Mouse (Mus musculus): Measurements from ENCODE around the gene Lrrc8c. TPM values are rescaled to one million over a fixed set of nuclear protein-coding genes. Genes with fewer than 3 reads are reported as not detected.
A peak's percentile ranks its signal among the peaks of the same experiment; 100 is the strongest.

The Lrrc8c gene
- polyA plus RNA-seq, 1 experiment from 2014 or later: 15.5 TPM

GRCm38 (mm10) chr5:105598866-105599265 lies 79.7 kb downstream of the Lrrc8c start:
- Histone ChIP-seq H3K27me3 (no peaks in the 10 kb centered on the region), H3K9ac (no peak overlapping the region), H3K4me1 (replicated peaks) (peaks cover 13% of the 10 kb centered on the region; the same call in 1 of the 2 replicates), H3K4me2 (no peak overlapping the region), H3K27ac (replicated peaks) (0 out of 2 replicates have a peak overlapping the region, but pooled peaks have one; percentile 29), H3K36me3 (replicated peaks) (0 out of 2 replicates have a peak, but pooled peaks cover 3% of the 10 kb centered on the region), H3K9me3 (replicated peaks) (no peaks in the 10 kb centered on the region), H3K4me3 (replicated peaks) (no peak overlapping the region)
- WGBS (ENCODE audit: insufficient replicate concordance): 52% methylated on average over 9 of the region's 9 CpGs
- ATAC-seq (ENCODE audit: insufficient read depth): peak; percentile 42; the same call in 1 of the 2 replicates

- ATAC-seq (ENCODE audit: insufficient read depth): no peak
- H3K9me3 ChIP-seq (replicated peaks): no peaks in the 10 kb centered on the region
- no peak overlapping the region for H3K4me3 ChIP-seq (replicated peaks)
- WGBS (ENCODE audit: insufficient replicate concordance): 58% methylated on average over 4 of the region's 4 CpGs
- H3K4me2 ChIP-seq: no peak overlapping the region
- H3K27ac ChIP-seq (replicated peaks): 0 out of 2 replicates have a peak overlapping the region, but pooled peaks have one; percentile 29
- H3K27me3 ChIP-seq: no peaks in the 10 kb centered on the region
- peaks cover 13% of the 10 kb centered on the region; the same call in 1 of the 2 replicates for H3K4me1 ChIP-seq (replicated peaks)
- 0 out of 2 replicates have a peak, but pooled peaks cover 3% of the 10 kb centered on the region for H3K36me3 ChIP-seq (replicated peaks)
- no peak overlapping the region for H3K9ac ChIP-seq
These were observed 80.1 kb downstream of the Lrrc8c start for GRCm38 (mm10) chr5:105599315-105599714.

- no peak for ATAC-seq (ENCODE audit: insufficient read depth)
- WGBS (ENCODE audit: insufficient replicate concordance): 66% methylated on average over 5 of the region's 5 CpGs
- Histone ChIP-seq H3K4me3 (replicated peaks) (no peak overlapping the region), H3K4me2 (no peak overlapping the region), H3K27ac (replicated peaks) (no peak overlapping the region), H3K27me3 (no peaks in the 10 kb centered on the region), H3K36me3 (replicated peaks) (0 out of 2 replicates have a peak, but pooled peaks cover 8% of the 10 kb centered on the region), H3K9ac (no peak overlapping the region), H3K9me3 (replicated peaks) (no peaks in the 10 kb centered on the region), H3K4me1 (replicated peaks) (peaks cover 13% of the 10 kb centered on the region; the same call in 1 of the 2 replicates)
These were observed 81.8 kb downstream of the Lrrc8c start for GRCm38 (mm10) chr5:105600998-105601397.

GRCm38 (mm10) chr5:105602585-105602984 lies 83.4 kb downstream of the Lrrc8c start:
- ATAC-seq (ENCODE audit: insufficient read depth): no peak
- H3K27ac ChIP-seq (replicated peaks): no peak overlapping the region

GRCm38 (mm10) chr5:105605736-105606135 lies 86.5 kb downstream of the Lrrc8c start:
- 85% methylated on average over 9 of the region's 9 CpGs for WGBS (ENCODE audit: insufficient replicate concordance)
- Histone ChIP-seq H3K9ac (no peak overlapping the region), H3K36me3 (replicated peaks) (peaks cover 43% of the 10 kb centered on the region), H3K9me3 (replicated peaks) (no peaks in the 10 kb centered on the region), H3K4me1 (replicated peaks) (no peaks in the 10 kb centered on the region), H3K27me3 (no peaks in the 10 kb centered on the region), H3K4me3 (replicated peaks) (no peak overlapping the region), H3K4me2 (no peak overlapping the region), H3K27ac (replicated peaks) (no peak overlapping the region)
- ATAC-seq (ENCODE audit: insufficient read depth): no peak

More at GRCm38 (mm10) chr5:105602585-105602984, 83.4 kb downstream of the Lrrc8c start:
- Histone ChIP-seq H3K4me1 (replicated peaks) (peaks cover 13% of the 10 kb centered on the region; the same call in 1 of the 2 replicates), H3K9ac (no peak overlapping the region), H3K27me3 (no peaks in the 10 kb centered on the region), H3K4me3 (replicated peaks) (no peak overlapping the region), H3K4me2 (no peak overlapping the region), H3K9me3 (replicated peaks) (no peaks in the 10 kb centered on the region), H3K36me3 (replicated peaks) (peaks cover 18% of the 10 kb centered on the region)
- 74% methylated on average over 9 of the region's 9 CpGs for WGBS (ENCODE audit: insufficient replicate concordance)

GRCm38 (mm10) chr5:105609683-105610082 lies 90.5 kb downstream of the Lrrc8c start:
- Histone ChIP-seq H3K9me3 (replicated peaks) (no peaks in the 10 kb centered on the region), H3K4me2 (no peak overlapping the region), H3K36me3 (replicated peaks) (peaks cover 43% of the 10 kb centered on the region), H3K4me1 (replicated peaks) (0 out of 2 replicates have a peak, but pooled peaks cover 2% of the 10 kb centered on the region), H3K4me3 (replicated peaks) (no peak overlapping the region), H3K9ac (no peak overlapping the region), H3K27ac (replicated peaks) (no peak overlapping the region), H3K27me3 (no peaks in the 10 kb centered on the region)
- WGBS (ENCODE audit: insufficient replicate concordance): 82% methylated on average over 12 of the region's 12 CpGs
- no peak for ATAC-seq (ENCODE audit: insufficient read depth)

- Histone ChIP-seq H3K27me3 (no peaks in the 10 kb centered on the region), H3K9me3 (replicated peaks) (no peaks in the 10 kb centered on the region), H3K27ac (replicated peaks) (no peak overlapping the region), H3K36me3 (replicated peaks) (peaks cover 21% of the 10 kb centered on the region), H3K9ac (no peak overlapping the region), H3K4me1 (replicated peaks) (0 out of 2 replicates have a peak, but pooled peaks cover 2% of the 10 kb centered on the region), H3K4me2 (no peak overlapping the region), H3K4me3 (replicated peaks) (no peak overlapping the region)
- 41% methylated on average over 9 of the region's 9 CpGs for WGBS (ENCODE audit: insufficient replicate concordance)
- no peak for ATAC-seq (ENCODE audit: insufficient read depth)
These were observed 93.8 kb downstream of the Lrrc8c start for GRCm38 (mm10) chr5:105613002-105613401.

GRCm38 (mm10) chr5:105614000-105614399 lies 94.8 kb downstream of the Lrrc8c start:
- Histone ChIP-seq H3K4me3 (replicated peaks) (no peak overlapping the region), H3K27ac (replicated peaks) (no peak overlapping the region), H3K4me2 (no peak overlapping the region), H3K9me3 (replicated peaks) (no peaks in the 10 kb centered on the region), H3K4me1 (replicated peaks) (0 out of 2 replicates have a peak, but pooled peaks cover 2% of the 10 kb centered on the region), H3K9ac (no peak overlapping the region), H3K36me3 (replicated peaks) (peaks cover 12% of the 10 kb centered on the region), H3K27me3 (no peaks in the 10 kb centered on the region)
- ATAC-seq (ENCODE audit: insufficient read depth): no peak
- WGBS (ENCODE audit: insufficient replicate concordance): 60% methylated on average over 5 of the region's 5 CpGs

GRCm38 (mm10) chr5:105614682-105615434 lies 95.7 kb downstream of the Lrrc8c start:
- H3K4me2 ChIP-seq: no peak overlapping the region
- H3K4me3 ChIP-seq (replicated peaks): no peak overlapping the region
- no peak for ATAC-seq (ENCODE audit: insufficient read depth)
- H3K27me3 ChIP-seq: no peaks in the 10 kb centered on the region
- peaks cover 4% of the 10 kb centered on the region; the same call in 1 of the 2 replicates for H3K36me3 ChIP-seq (replicated peaks)
- 0 out of 2 replicates have a peak, but pooled peaks cover 2% of the 10 kb centered on the region for H3K4me1 ChIP-seq (replicated peaks)
- no peak overlapping the region for H3K27ac ChIP-seq (replicated peaks)
- WGBS (ENCODE audit: insufficient replicate concordance): 42% methylated on average over 9 of the region's 9 CpGs
- no peak overlapping the region for H3K9ac ChIP-seq
- H3K9me3 ChIP-seq (replicated peaks): no peaks in the 10 kb centered on the region

- WGBS (ENCODE audit: insufficient replicate concordance): 50% methylated on average over 7 of the region's 7 CpGs
- Histone ChIP-seq H3K36me3 (replicated peaks) (no peaks in the 10 kb centered on the region), H3K4me1 (replicated peaks) (0 out of 2 replicates have a peak, but pooled peaks cover 2% of the 10 kb centered on the region), H3K4me2 (no peak overlapping the region), H3K9me3 (replicated peaks) (no peaks in the 10 kb centered on the region), H3K27ac (replicated peaks) (no peak overlapping the region), H3K27me3 (no peaks in the 10 kb centered on the region), H3K4me3 (replicated peaks) (no peak overlapping the region), H3K9ac (no peak overlapping the region)
- no peak for ATAC-seq (ENCODE audit: insufficient read depth)
These were observed 96.8 kb downstream of the Lrrc8c start for GRCm38 (mm10) chr5:105615871-105616454.

GRCm38 (mm10) chr5:105616538-105616937 lies 97.3 kb downstream of the Lrrc8c start:
- Histone ChIP-seq H3K4me1 (replicated peaks) (0 out of 2 replicates have a peak, but pooled peaks cover 2% of the 10 kb centered on the region), H3K4me3 (replicated peaks) (no peak overlapping the region), H3K36me3 (replicated peaks) (no peaks in the 10 kb centered on the region), H3K27ac (replicated peaks) (no peak overlapping the region), H3K9ac (no peak overlapping the region), H3K4me2 (no peak overlapping the region), H3K9me3 (replicated peaks) (no peaks in the 10 kb centered on the region), H3K27me3 (no peaks in the 10 kb centered on the region)
- ATAC-seq (ENCODE audit: insufficient read depth): no peak
- WGBS (ENCODE audit: insufficient replicate concordance): 51% methylated on average over 5 of the region's 5 CpGs

Measured in liver, embryonic 15.5 days (tissue).